ENCODE assay signal across 8 mouse cellular contexts in genomic region chr1:133609771-133610502, GRCm38 (mm10). TPM values are rescaled to one million over a fixed set of nuclear protein-coding genes. Genes with fewer than 3 reads are reported as not detected.
DNase-seq lines count a peak whose midpoint lies in the region; ATAC-seq lines count a peak whose summit lies in the region.

Snrpe (minus strand) TSS chr1:133610291.

- under 1% methylated on average over 69 of the region's 73 CpGs for WGBS in hindbrain, embryonic 16.5 days
- under 1% methylated on average over 70 of the region's 73 CpGs for WGBS in macrophage (ENCODE audit: missing documents)

- peaks cover 11% of the 10 kb centered on the region for H3K4me1 ChIP-seq in hindbrain, embryonic 16.5 days (ENCODE audit: control insufficient read depth, insufficient read depth, low read depth, low read length)

- DNase-seq in WW6 (ENCODE audit: low read depth, low spot score), result peak; percentile 95
- peak; percentile 96 to 97 for DNase-seq in cerebellum, postnatal 4 days (ENCODE audit: low spot score in 2 of 2)
- DNase-seq in gastrocnemius, adult 18-20 months (ENCODE audit: low spot score), result peak; percentile 96
- DNase-seq in left cerebral cortex, adult 18-20 months (ENCODE audit: low spot score in 2 of 2), result peak; percentile 97 to 98
- peak; percentile 96 for DNase-seq in right cerebral cortex, adult 18-20 months
- DNase-seq in urinary bladder, postnatal 10 days (ENCODE audit: low spot score), result peak; percentile 92

- peaks cover 31% of the 10 kb centered on the region for H3K79me2 ChIP-seq in macrophage (ENCODE audit: inconsistent target)

- H3K27ac ChIP-seq in hindbrain, embryonic 16.5 days (ENCODE audit: low read depth, low read length), result peak within 1 kb of the TSS; percentile 94
- H3K27ac ChIP-seq in macrophage, result peak within 1 kb of the TSS; percentile 39

- ATAC-seq in hindbrain, embryonic 16.5 days, result peak; percentile 99

- peak within 1 kb of the TSS; percentile 96 for H3K9ac ChIP-seq in hindbrain, embryonic 16.5 days (ENCODE audit: low read depth, low read length)

- peaks cover 18% of the 10 kb centered on the region for H3K36me3 ChIP-seq in hindbrain, embryonic 16.5 days (ENCODE audit: control insufficient read depth, insufficient read depth, low read length)
- peaks cover 31% of the 10 kb centered on the region for H3K36me3 ChIP-seq in macrophage (ENCODE audit: inconsistent target)

- H3K4me3 ChIP-seq in hindbrain, embryonic 16.5 days (ENCODE audit: low read length), result peak within 1 kb of the TSS; percentile 83
- H3K4me3 ChIP-seq in macrophage (ENCODE audit: inconsistent target), result peak within 1 kb of the TSS; percentile 73

- no peaks in the 10 kb centered on the region for H3K27me3 ChIP-seq in hindbrain, embryonic 16.5 days (replicated peaks; ENCODE audit: control insufficient read depth, insufficient read depth, low read length)

- peak within 1 kb of the TSS; percentile 72 for H3K4me2 ChIP-seq in hindbrain, embryonic 16.5 days (ENCODE audit: low read length)

- no peaks in the 10 kb centered on the region for H3K9me3 ChIP-seq in hindbrain, embryonic 16.5 days (ENCODE audit: control insufficient read depth, low read length)

RNA-seq across cellular contexts. Expression of gene Snrpe, which starts in this region (rescaled TPM):
- total RNA-seq in gastrocnemius, adult 18-20 months (2021), result 10 to 100 TPM; 41.4 to 45.8 TPM
- polyA plus RNA-seq in hindbrain, embryonic 16.5 days (2015; fragmentation: Nextera tagmentation; extraction: Ambion mirVana), result 325 and 332 TPM in 2 replicates
- total RNA-seq in left cerebral cortex, adult 18-20 months (2021), result 10 to 100 TPM; 58.7 to 64.4 TPM
- 10 to 100 TPM in 24 of 26 experiments, 1 to 10 TPM in 2; 7.6 to 40.5 (median 22.9) TPM for total RNA-seq in macrophage (2018; cell fraction: chromatin; rRNA removed)
- total RNA-seq in macrophage (2018; cell fraction: cytosol; rRNA removed), result 100 to 1,000 TPM in 22 of 26 experiments, 10 to 100 TPM in 4; 96.1 to 127 (median 109) TPM
- total RNA-seq in macrophage (2018; cell fraction: nucleus; rRNA removed), result 10 to 100 TPM; 19.7 to 87.0 (median 42.8) TPM
- 56.9 to 216 TPM (median 121 TPM) in 3 replicates for polyA plus RNA-seq in macrophage (2018)

Comparison
In these comparisons a context has a peak if more than half of its experiments do, and no peak if none do; other contexts are left out.
1. Peak in every context shown above with its lines: DNase-seq, ATAC-seq, H3K4me3 ChIP-seq and H3K27ac ChIP-seq.